Mouse (Mus musculus): ENCODE data around the gene B3gnt7.

B3gnt7 gene

DNA sequence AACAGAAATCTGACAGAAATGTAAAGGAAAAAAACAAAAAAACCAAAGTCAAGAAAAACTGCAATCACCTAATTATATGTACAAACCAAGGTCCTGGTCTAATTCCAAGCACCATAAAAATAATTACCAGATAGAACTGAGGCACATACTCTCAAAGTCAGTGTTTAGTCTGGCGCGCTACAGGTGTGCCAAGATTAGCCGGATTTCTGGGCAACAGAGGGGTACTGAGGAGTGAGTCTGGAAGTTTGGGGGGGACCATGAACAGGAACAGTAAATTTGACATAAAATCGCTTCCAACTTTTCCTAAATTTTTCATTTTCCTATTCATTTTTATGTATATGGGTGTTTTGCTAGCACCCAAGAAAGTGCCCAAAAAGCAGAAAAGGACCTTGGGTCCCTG is 43.3 kb downstream of the B3gnt7 start:
- DNase-seq = no peak

DNA sequence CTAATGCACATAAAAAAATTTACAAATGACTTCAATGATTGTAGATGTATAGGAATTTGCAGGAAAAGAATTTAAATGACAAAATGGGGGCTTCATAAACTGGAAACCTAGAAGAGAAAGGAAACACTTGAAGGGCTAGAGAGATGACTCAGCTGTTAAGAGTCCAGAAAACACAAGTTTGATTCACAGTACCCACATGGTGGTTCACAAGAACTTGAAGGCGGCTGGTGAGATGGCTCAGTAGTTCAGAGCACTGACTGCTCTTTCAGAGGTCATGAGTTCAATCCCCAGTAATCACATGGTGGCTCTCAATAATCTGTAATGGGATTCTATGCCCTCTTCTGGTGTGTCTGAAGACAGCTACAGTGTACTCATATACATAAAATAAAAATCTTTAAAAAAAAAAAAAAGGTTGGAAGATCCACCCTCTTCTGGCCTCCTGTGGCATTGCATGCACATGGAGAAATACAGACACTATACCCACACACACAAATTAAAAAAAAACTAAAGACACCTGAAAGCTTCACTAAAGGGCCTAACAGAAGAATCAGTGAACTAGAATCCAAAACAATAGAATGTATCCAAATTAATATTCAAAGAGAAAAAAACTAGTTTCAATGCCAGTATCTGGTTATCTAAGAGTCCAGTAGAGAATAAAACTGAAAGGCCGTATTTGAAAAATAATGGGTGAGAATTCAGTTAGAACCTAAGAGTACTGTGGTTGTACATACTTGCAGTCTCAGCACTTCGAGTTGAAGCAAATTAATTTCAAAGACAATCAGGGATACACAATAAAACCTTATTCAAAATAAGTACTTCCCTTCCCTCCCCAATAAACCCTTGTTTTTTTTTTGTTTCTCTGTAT is 44.5 kb downstream of the B3gnt7 start:
- no peak for DNase-seq

DNA sequence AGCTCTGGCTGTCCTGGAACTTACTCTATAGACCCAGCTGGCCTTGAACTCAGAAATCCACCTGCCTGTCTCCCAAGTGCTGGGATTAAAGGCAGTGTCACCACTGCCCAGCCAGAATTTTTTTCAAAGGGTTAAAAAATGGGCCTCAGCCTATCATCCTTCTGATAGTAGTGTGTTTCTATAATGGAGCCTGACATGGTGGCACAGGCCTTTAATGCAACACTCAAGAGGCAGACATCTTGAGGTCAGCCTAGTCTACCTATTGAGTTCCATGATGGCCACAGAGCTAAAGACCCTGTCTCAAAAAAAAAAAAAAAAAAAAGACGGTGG is 45.0 kb downstream of the B3gnt7 start:
- no peak for DNase-seq

DNA sequence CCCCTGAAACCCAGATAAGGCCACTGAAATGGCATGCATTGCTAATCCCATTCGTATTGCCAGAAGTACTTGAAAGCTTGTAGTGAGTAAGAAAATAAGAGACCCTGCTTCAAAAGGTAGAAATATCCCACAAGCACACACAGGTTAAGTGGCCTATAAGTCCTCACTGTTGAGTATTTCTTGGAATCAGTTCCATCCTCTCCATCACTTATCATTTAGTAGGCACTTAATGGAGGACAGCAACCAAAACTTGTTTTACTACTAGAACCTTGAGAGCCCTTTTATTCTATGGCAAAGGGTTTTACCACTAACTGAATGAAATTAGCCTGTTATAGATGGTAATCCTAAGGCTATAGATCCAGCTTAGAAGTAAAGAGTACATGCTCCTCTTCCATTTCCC is 45.5 kb downstream of the B3gnt7 start:
- no peak for DNase-seq

DNA sequence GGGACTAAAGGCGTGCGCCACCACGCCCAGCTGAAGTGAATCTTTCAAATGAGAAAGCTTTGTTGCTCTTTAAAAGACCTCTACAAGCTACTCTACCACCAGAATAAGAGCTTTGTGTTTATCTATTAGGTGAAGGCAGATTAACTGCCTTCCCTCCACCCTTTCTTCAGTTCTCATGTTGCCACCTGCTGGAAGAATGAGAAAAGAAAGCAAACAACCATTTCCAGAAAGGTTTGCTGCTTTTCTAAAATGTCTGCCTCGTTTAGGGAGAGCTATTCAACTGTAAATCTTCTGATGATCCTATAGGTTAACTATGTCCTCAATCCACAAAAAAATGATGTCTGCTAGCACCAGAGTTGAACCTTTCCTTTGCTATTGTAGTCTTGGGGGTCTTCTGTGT is 46.2 kb downstream of the B3gnt7 start:
- DNase-seq = no peak

DNA sequence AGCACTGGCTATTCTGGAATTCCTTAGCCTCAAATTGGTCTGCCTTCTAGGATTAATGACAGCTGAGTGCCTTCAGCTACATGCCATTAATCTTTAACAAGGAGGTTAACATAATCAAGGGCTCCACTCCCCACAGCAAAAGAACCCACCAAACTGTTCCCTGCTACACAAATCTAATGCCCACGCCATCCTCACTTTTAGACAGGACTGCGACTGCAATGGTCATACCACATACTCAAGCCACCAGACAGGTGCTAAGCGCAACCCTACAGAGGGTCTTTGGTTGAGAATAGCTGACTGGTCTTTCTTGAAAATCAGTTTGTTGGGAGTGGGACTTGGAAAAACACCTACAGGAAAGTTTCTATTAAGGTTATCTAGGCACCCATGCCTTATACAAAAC is 46.6 kb downstream of the B3gnt7 start:
- DNase-seq = no peak

DNA sequence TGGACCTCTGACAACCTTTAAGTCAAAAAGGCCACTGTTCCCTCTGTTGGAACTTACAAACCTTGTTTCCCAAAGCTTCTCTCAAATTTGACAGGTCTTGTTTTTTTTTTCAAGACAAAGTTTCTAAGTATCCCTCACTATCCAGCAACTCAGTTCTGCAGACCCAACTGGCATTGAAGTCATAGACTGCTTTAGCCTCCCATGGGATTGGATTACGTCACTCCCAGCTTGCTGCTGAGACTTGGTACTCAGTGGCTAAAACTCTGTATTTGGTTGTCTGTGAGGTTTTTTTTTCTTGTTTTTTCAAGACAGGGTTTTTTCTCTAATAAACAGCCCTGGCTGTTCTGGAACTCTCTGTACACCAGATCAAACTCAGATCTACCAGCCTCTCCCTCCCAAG is 47.1 kb downstream of the B3gnt7 start:
- no peak for DNase-seq

DNA sequence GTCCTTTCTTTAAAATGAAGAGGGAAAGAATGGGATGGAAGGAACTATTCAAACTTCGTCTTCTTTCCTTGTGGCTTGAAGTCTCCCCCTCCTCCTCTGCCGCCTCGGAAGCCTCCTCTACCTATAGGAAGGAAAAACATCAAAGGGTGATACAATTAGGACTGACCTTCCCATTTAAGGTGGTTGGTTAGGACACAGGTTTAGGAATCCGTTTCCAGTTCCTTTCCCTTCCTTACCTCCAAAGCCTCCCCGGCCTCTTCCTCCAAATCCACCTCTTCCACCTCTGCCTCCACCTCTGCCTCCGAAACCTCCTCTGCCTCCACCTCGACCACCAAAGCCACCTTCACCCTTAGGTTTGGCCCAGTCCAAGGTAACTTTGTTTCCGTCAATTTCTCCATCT is 47.9 kb downstream of the B3gnt7 start:
- DNase-seq = no peak

DNA sequence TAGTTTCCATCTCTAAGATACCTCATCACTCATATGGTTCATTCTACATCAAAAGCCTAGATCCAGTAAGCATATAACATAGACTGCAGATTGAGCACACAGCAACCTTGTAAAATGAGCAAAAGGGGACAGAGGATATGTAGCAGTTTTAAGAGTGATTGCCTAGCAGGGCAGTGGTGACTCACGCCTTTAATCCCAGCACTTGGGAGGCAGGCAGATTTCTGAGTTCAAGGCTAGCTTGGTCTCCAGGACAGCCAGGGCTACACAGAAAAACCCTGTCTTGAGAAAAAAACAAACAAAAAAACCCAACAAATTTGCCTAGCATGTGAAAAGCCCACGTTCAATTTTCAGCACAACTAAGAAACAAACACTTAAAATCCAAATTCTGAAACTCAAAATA is 51.6 kb downstream of the B3gnt7 start:
- no peak for DNase-seq

Data from thymus, adult 18-20 months (tissue).